Mouse (Mus musculus) WW6 (cell line): ENCODE measurements around the gene Rap1b.

Experiments
- DNase-seq: peaks from one replicate; pipeline ENCODE4 v3.0.0-alpha.2; 2013; ENCODE audit warnings: low read depth, low spot score

Gene Rap1b

GRCm38 (mm10) chr10:117858241-117858640 is 12.4 kb upstream of the Rap1b start:
- no peak for DNase-seq

GRCm38 (mm10) chr10:117856001-117856720 is 10.3 kb upstream of the Rap1b start:
- no peak for DNase-seq

- no peak for DNase-seq
Measured at GRCm38 (mm10) chr10:117852648-117853192, 6.9 kb upstream of the Rap1b start.

- no peak for DNase-seq
Measured at GRCm38 (mm10) chr10:117848981-117849380, 3.1 kb upstream of the Rap1b start.

GRCm38 (mm10) chr10:117846796-117847195 is 961 bp upstream of the Rap1b start:
- DNase-seq: no peak

GRCm38 (mm10) chr10:117846260-117846632 is 411 bp upstream of the Rap1b start:
- DNase-seq: no peak

- no peak for DNase-seq
Measured at GRCm38 (mm10) chr10:117844782-117845596, 846 bp downstream of the Rap1b start.

- no peak for DNase-seq
Measured at GRCm38 (mm10) chr10:117844279-117844678, 1.6 kb downstream of the Rap1b start.

GRCm38 (mm10) chr10:117843690-117844089 is 2.1 kb downstream of the Rap1b start:
- no peak for DNase-seq

- no peak for DNase-seq
Measured at GRCm38 (mm10) chr10:117841765-117842164, 4.1 kb downstream of the Rap1b start.

GRCm38 (mm10) chr10:117840431-117840995 is 5.3 kb downstream of the Rap1b start:
- no peak for DNase-seq

- no peak for DNase-seq
Measured at GRCm38 (mm10) chr10:117839737-117840136, 6.1 kb downstream of the Rap1b start.

- peak; percentile 26 for DNase-seq
Measured at GRCm38 (mm10) chr10:117838924-117839323, 6.9 kb downstream of the Rap1b start.

GRCm38 (mm10) chr10:117836354-117836753 is 9.5 kb downstream of the Rap1b start:
- no peak for DNase-seq

- no peak for DNase-seq
Measured at GRCm38 (mm10) chr10:117835453-117835852, 10.4 kb downstream of the Rap1b start.

GRCm38 (mm10) chr10:117830797-117831196 is 15.0 kb downstream of the Rap1b start:
- DNase-seq: no peak

GRCm38 (mm10) chr10:117829472-117830155 is 16.2 kb downstream of the Rap1b start:
- no peak for DNase-seq

- DNase-seq: no peak
Measured at GRCm38 (mm10) chr10:117829022-117829421, 16.8 kb downstream of the Rap1b start.

- DNase-seq: no peak
Measured at GRCm38 (mm10) chr10:117828536-117828935, 17.3 kb downstream of the Rap1b start.

GRCm38 (mm10) chr10:117824647-117825046 is 21.2 kb downstream of the Rap1b start:
- DNase-seq: no peak

GRCm38 (mm10) chr10:117824139-117824538 is 21.7 kb downstream of the Rap1b start:
- no peak for DNase-seq

- no peak for DNase-seq
Measured at GRCm38 (mm10) chr10:117823321-117823720, 22.5 kb downstream of the Rap1b start.
